Mouse (Mus musculus) liver, embryonic 14.5 days (tissue): ENCODE data around the gene Ccdc30. TPM values are rescaled to one million over a fixed set of nuclear protein-coding genes. Genes with fewer than 3 reads are reported as not detected.

Source experiments
- ATAC-seq: fragments of 200-750 bp; cut with Nextera tagmentation; 2 replicates; pipeline ENCODE4 v1.8.0; 2017; ENCODE audit warnings: moderate number of reproducible peaks, mild to moderate bottlenecking, moderate library complexity; ENCODE audit not compliant: insufficient read depth
- DNase-seq, 3 experiments: peaks; one replicate each; pipeline ENCODE4 v3.0.0-alpha.2; 2012 to 2013; ENCODE audit warnings: low read depth in 3 of 3, low spot score in 3 of 3
- H3K27ac ChIP-seq: fragments of 300-500 bp; sonication (generic); 2 replicates; pipeline ENCODE4 v1.5.1; 2014; ENCODE audit warnings: moderate library complexity, mild to moderate bottlenecking, control low read depth, inconsistent platforms
- H3K27me3 ChIP-seq: fragments of 300-500 bp; sonication (generic); 2 replicates; pipeline ENCODE4 v1.6.1; 2014; ENCODE audit warnings: mild to moderate bottlenecking, low read length, moderate library complexity; ENCODE audit not compliant: control insufficient read depth, insufficient read depth
- H3K36me3 ChIP-seq: fragments of 300-500 bp; sonication (generic); replicated peaks from 2 replicates; pipeline ENCODE4 v1.6.1; 2014; ENCODE audit warnings: low read depth; ENCODE audit not compliant: control insufficient read depth, insufficient read depth
- H3K4me1 ChIP-seq, 2 experiments: fragments of 200-500 bp in 1 of 2; fragments of 300-500 bp in 1 of 2; sonication (generic) in 1 of 2; replicated peaks; 2 replicates each; pipeline ENCODE4 v1.6.1; 2012 to 2014; ENCODE audit warnings: antibody characterized with exemption in 1 of 2, inconsistent platforms in 1 of 2, low read length in 1 of 2; ENCODE audit not compliant: control insufficient read depth in 2 of 2, insufficient read depth in 2 of 2
- H3K4me2 ChIP-seq: fragments of 300-500 bp; sonication (generic); 2 replicates; pipeline ENCODE4 v1.6.1; 2014; ENCODE audit warnings: low read depth, mild to moderate bottlenecking, control low read depth, moderate library complexity
- H3K4me3 ChIP-seq, 2 experiments: fragments of 200-500 bp in 1 of 2; fragments of 300-500 bp in 1 of 2; sonication (generic) in 1 of 2; 2 replicates each; pipeline ENCODE4 v1.5.1; 2012 to 2014; ENCODE audit warnings: low read depth in 2 of 2, low read length in 2 of 2, mild to moderate bottlenecking in 2 of 2, control low read depth in 1 of 2, inconsistent platforms in 1 of 2, moderate library complexity in 1 of 2; ENCODE audit not compliant: insufficient read depth in 1 of 2
- H3K9ac ChIP-seq: fragments of 300-500 bp; sonication (generic); replicated peaks from 2 replicates; pipeline ENCODE4 v1.6.1; 2014; ENCODE audit warnings: mild to moderate bottlenecking, control low read depth, moderate library complexity
- H3K9me3 ChIP-seq: fragments of 300-500 bp; sonication (generic); 2 replicates; pipeline ENCODE4 v1.6.1; 2016; ENCODE audit warnings: low read length, mixed read lengths; ENCODE audit not compliant: control insufficient read depth
- CTCF ChIP-seq: IDR thresholded peaks from 2 replicates; pipeline ENCODE4 v1.5.1; 2016; ENCODE audit warnings: antibody characterized with exemption, low read depth, control low read depth
- EP300 ChIP-seq: IDR thresholded peaks from 2 replicates; pipeline ENCODE4 v1.6.1; 2016; ENCODE audit warnings: antibody characterized with exemption, low read depth
- WGBS: fragments of 180-500 bp; shearing (Covaris S2); extraction: QIAGEN DNeasy Blood & Tissue Kit; methylation state at CpG from one replicate; pipeline ENCODE4 v1.1.7; 2014; ENCODE audit not compliant: insufficient replicate concordance; 5-methylcytosine and 5-hydroxymethylcytosine counted together
- polyA plus RNA-seq, 2 experiments: library from polyadenylated mRNA; depleted of rRNA in 1 of 2; stranded (reverse) in 1 of 2; unstranded in 1 of 2; fragments of >200 nt; fragmentation: Nextera tagmentation in 1 of 2; extraction: Ambion mirVana in 1 of 2; gene quantifications; 2 replicates each; pipeline versions ENCODE4 v1.2.1 to v1.2.3; 2012 to 2014

Ccdc30 gene
- polyA plus RNA-seq, 2 experiments: 0.41 to 1.2 TPM

DNA sequence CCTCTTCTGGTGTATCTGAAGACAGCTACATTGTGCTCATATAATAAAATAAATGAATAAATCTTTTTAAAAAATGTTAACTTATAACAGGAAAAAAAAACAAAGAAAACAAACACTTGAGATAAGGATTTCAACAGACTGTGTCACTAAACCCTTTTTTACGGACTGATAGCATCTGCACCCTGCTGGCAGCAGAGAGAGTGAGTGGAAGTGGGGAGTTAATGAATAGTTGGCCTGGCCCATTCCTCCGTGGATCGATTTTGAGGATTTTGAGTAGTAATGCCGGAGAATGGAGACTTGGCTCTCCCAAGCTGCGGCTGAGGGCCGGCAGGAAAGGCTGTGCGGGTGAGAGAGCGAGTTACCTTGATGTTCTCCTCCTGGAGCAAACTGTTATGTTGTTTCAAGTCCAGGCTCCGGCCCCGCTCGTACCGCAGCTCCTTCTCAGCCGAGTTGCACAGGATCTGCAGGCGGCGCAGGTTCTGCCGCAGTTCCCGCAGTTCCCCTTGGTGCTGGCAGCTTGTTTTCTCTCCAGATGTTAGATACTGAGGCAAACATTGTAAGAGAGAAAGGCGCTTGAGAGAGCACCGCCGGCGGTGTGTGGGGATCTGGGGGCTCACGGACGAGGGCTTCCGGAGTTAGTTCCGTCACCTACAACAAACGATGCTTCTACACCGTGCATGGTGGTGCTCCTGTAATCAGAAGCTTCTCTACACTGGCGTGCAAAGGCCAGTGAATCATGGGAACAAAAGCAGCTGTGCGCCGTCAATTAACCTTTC is 55.9 kb downstream of the Ccdc30 start:
- Histone ChIP-seq H3K4me2 (peak overlapping the region; percentile 40), H3K4me1 (no peaks in the 10 kb centered on the region), H3K27ac (no peak overlapping the region), H3K9me3 (no peaks in the 10 kb centered on the region), H3K36me3 (no peaks in the 10 kb centered on the region), H3K27me3 (no peaks in the 10 kb centered on the region), H3K4me3 (peak overlapping the region; percentile 13 to 31; a peak in 3 of 4 replicates), H3K9ac (no peak overlapping the region)
- WGBS: 10% methylated on average over 30 of the region's 30 CpGs
- ATAC-seq (no peak), DNase-seq (no peak)
- no peak for TF ChIP-seq CTCF
- no peak for TF ChIP-seq EP300

DNA sequence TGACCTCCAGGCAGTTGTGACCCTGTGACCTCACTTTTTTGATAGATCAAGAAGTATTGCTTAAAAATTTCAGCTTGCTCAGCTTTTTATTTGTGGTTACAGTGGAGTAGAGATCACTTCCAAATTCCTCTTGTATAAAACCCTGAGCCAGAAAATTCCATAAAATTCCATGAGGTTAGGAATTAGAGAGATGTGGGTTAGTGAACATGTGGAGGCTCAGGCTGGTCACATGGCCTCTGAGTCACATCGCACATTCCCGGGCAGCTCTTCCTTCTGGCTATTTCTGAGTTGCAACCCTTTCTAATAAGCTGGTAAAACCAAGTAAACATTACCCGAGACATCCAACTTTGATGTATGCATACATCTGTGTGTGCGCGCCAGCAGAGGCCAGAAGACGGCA is 69.8 kb downstream of the Ccdc30 start:
- no peak for ATAC-seq
- Histone ChIP-seq H3K36me3 (no peaks in the 10 kb centered on the region), H3K9ac (no peak overlapping the region), H3K4me2 (no peak overlapping the region), H3K4me1 (no peaks in the 10 kb centered on the region), H3K27me3 (no peaks in the 10 kb centered on the region), H3K9me3 (no peaks in the 10 kb centered on the region), H3K4me3 (no peak overlapping the region), H3K27ac (no peak overlapping the region)
- 78% methylated on average over 6 of the region's 6 CpGs for WGBS
- TF ChIP-seq CTCF (no peak), EP300 (no peak)
- no peak for DNase-seq

DNA sequence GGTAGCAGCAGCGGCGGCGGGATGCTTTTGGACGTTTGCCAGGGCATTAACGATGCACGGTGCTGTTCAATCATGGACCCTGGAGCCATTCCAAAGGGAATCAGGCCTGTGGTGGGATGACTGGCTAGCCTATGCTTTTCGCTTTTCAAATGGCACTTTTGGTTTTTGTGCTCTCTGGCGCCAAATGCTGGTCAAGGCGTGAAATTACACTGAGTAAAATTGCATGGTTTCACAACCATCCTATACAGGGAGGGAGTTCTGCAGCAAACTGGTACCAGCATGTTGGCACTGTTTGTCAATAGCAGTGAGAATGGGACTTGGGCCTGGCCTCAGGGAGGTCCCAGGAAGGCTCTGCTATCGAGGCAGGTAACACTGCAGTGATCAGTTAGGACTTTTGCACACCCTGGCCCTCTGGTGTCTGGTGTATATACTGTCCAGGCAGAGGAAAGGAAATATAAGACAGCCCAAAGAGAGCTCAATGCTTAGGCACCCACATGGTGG is 76.4 kb downstream of the Ccdc30 start:
- no peak overlapping the region for H3K27ac ChIP-seq
- no peaks in the 10 kb centered on the region for H3K27me3 ChIP-seq
- no peak overlapping the region for H3K4me2 ChIP-seq
- H3K36me3 ChIP-seq: no peaks in the 10 kb centered on the region
- H3K9ac ChIP-seq: no peak overlapping the region
- ATAC-seq: no peak
- 0 out of 4 replicates have a peak, but pooled peaks cover 0 to 3% of the 10 kb centered on the region in 2 experiments for H3K4me1 ChIP-seq
- DNase-seq: peak; percentile 10 to 29 (median 14)
- peak; percentile 83 for TF ChIP-seq CTCF
- no peak for TF ChIP-seq EP300
- no peak overlapping the region for H3K4me3 ChIP-seq
- H3K9me3 ChIP-seq: no peaks in the 10 kb centered on the region
- WGBS: 5% methylated on average over 10 of the region's 10 CpGs

DNA sequence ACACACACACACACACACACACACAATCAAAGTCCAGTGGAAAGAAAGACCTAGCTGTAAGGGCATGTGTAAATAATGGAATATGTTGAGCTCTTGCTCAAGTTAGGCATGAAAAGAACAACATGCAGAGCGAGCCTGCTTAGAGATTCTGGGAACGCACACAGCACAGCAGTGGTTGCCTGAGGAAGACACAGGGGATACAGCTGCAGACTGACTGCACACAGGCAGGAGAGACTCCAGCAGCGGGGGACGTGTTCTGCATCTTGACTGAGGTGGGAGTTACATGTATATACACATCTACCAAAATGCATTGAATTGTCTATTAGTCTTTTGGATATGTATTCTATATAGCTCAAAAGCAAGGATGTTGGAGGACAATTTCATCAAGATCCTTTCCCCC is 76.9 kb downstream of the Ccdc30 start:
- Histone ChIP-seq H3K4me1 (0 out of 4 replicates have a peak, but pooled peaks cover 0 to 3% of the 10 kb centered on the region in 2 experiments), H3K27me3 (no peaks in the 10 kb centered on the region), H3K4me2 (no peak overlapping the region), H3K27ac (no peak overlapping the region), H3K36me3 (no peaks in the 10 kb centered on the region), H3K9ac (no peak overlapping the region), H3K4me3 (no peak overlapping the region), H3K9me3 (no peaks in the 10 kb centered on the region)
- no peak for DNase-seq
- no peak for ATAC-seq
- TF ChIP-seq CTCF (no peak), EP300 (no peak)
- 68% methylated on average over 4 of the region's 4 CpGs for WGBS

DNA sequence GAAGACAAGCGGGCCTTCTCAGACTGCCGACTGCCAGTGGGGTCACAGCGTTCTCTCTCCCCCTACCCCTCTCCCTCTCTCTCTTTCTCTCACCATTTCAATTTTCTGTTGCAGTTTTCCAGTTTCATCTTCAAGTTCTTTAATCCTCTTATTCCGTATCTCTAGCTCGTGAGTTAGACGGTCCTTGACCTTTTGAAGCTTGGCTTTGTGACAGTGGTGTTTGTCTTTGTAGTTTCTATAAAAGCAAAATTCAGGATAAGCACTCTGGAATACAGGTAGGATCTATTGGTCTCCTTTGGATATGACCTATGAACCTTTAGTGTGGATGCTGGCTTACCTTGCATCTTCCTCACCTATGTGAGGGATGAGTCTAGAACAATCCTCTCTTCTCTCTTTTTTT is 81.8 kb downstream of the Ccdc30 start:
- H3K4me3 ChIP-seq: no peak overlapping the region
- H3K4me2 ChIP-seq: no peak overlapping the region
- H3K9ac ChIP-seq: no peak overlapping the region
- no peaks in the 10 kb centered on the region for H3K36me3 ChIP-seq
- 0 out of 4 replicates have a peak, but pooled peaks cover 0 to 3% of the 10 kb centered on the region in 2 experiments for H3K4me1 ChIP-seq
- ATAC-seq: no peak
- H3K27ac ChIP-seq: no peak overlapping the region
- DNase-seq: no peak
- TF ChIP-seq EP300 (no peak), CTCF (no peak)
- 71% methylated on average over 6 of the region's 6 CpGs for WGBS
- H3K9me3 ChIP-seq: no peaks in the 10 kb centered on the region
- H3K27me3 ChIP-seq: no peaks in the 10 kb centered on the region
